Mouse (Mus musculus) heart, postnatal 14 days (tissue): ENCODE measurements around the gene Tm6sf2. TPM values are rescaled to one million over a fixed set of nuclear protein-coding genes. Genes with fewer than 3 reads are reported as not detected.

Source experiments
- DNase-seq, 2 experiments: peaks; one replicate each; pipeline ENCODE4 v3.0.0; 2021 to 2022
- intact Hi-C: fragments of 180-260 bp; cut with DNase I; formaldehyde crosslinking; loops from one replicate; pipeline ENCODE4 v1.15.1; 2025
- total RNA-seq, 2 experiments: library from RNA; stranded (reverse); gene quantifications; 2 replicates each; pipeline ENCODE4 v1.2.3; 2021

Tm6sf2 gene
- total RNA-seq, 2 experiments from 2014 or later: 0.46 to 1.5 TPM

- intact Hi-C loops: loop anchor here (1.0 to 5.0 kb wide), 2 partner anchors 79 to 135 kb away; no protein-coding TSS in a partner anchor
- DNase-seq: peak; percentile 34 to 55
Observed at GRCm38 (mm10) chr8:70087836-70088650, 15.3 kb downstream of the Tm6sf2 start.

- intact Hi-C loops: loop anchor here (5.0 kb wide), 1 partner anchor 78 kb away; no protein-coding TSS in a partner anchor
- DNase-seq: no peak
Observed at GRCm38 (mm10) chr8:70089296-70089960, 16.7 kb downstream of the Tm6sf2 start.

GRCm38 (mm10) chr8:70092786-70093185, 20.1 kb downstream of the Tm6sf2 start:
- no peak for DNase-seq
- intact Hi-C loops: no loop called here

- intact Hi-C loops: loop anchor here (2.0 kb wide), 1 partner anchor 20 kb away; no protein-coding TSS in a partner anchor
- no peak for DNase-seq
Observed at GRCm38 (mm10) chr8:70099276-70099675, 26.6 kb downstream of the Tm6sf2 start.

- intact Hi-C loops: loop anchor here (5.0 kb wide), 1 partner anchor 122 kb away; no protein-coding TSS in a partner anchor
- no peak for DNase-seq
Observed at GRCm38 (mm10) chr8:70100241-70100640, 27.5 kb downstream of the Tm6sf2 start.

- peak; percentile 46 to 58 for DNase-seq
- intact Hi-C loops: loop anchor here (2.0 to 5.0 kb wide), 2 partner anchors 62 to 118 kb away; no protein-coding TSS in a partner anchor
Observed at GRCm38 (mm10) chr8:70104506-70104905, 31.8 kb downstream of the Tm6sf2 start.

- no peak for DNase-seq
- intact Hi-C loops: loop anchor here (2.0 to 5.0 kb wide), 2 partner anchors 62 to 117 kb away; no protein-coding TSS in a partner anchor
Observed at GRCm38 (mm10) chr8:70104922-70105321, 32.2 kb downstream of the Tm6sf2 start.

- no peak for DNase-seq
- intact Hi-C loops: no loop called here
Observed at GRCm38 (mm10) chr8:70110451-70110850, 37.7 kb downstream of the Tm6sf2 start.

- no peak for DNase-seq
- intact Hi-C loops: no loop called here
Observed at GRCm38 (mm10) chr8:70111192-70111795, 38.6 kb downstream of the Tm6sf2 start.

GRCm38 (mm10) chr8:70112401-70113016, 39.8 kb downstream of the Tm6sf2 start:
- intact Hi-C loops: no loop called here
- no peak for DNase-seq

- no peak for DNase-seq
- intact Hi-C loops: no loop called here
Observed at GRCm38 (mm10) chr8:70114488-70114887, 41.8 kb downstream of the Tm6sf2 start.

GRCm38 (mm10) chr8:70114892-70115291, 42.2 kb downstream of the Tm6sf2 start:
- intact Hi-C loops: no loop called here
- no peak for DNase-seq

GRCm38 (mm10) chr8:70117611-70118010, 44.9 kb downstream of the Tm6sf2 start:
- intact Hi-C loops: loop anchor here (2.0 kb wide), 1 partner anchor 19 kb away; no protein-coding TSS in a partner anchor
- peak; percentile 28 to 54 for DNase-seq

- intact Hi-C loops: loop anchor here (2.0 kb wide), 1 partner anchor 20 kb away; no protein-coding TSS in a partner anchor
- DNase-seq: no peak
Observed at GRCm38 (mm10) chr8:70118726-70119700, 46.3 kb downstream of the Tm6sf2 start.

- intact Hi-C loops: loop anchor here (5.0 kb wide), 1 partner anchor 203 kb away; no protein-coding TSS in a partner anchor
- peak; percentile 53 for DNase-seq
Observed at GRCm38 (mm10) chr8:70120667-70121066, 47.9 kb downstream of the Tm6sf2 start, which contains the start of gene Ncan. Gene Ncan (minus strand): TSS chr8:70120873.

- no peak for DNase-seq
- intact Hi-C loops: loop anchor here (5.0 kb wide), 1 partner anchor 206 kb away; no protein-coding TSS in a partner anchor
Observed at GRCm38 (mm10) chr8:70122863-70123262, 50.1 kb downstream of the Tm6sf2 start.

GRCm38 (mm10) chr8:70124992-70125391, 52.3 kb downstream of the Tm6sf2 start:
- DNase-seq: no peak
- intact Hi-C loops: loop anchor here (5.0 kb wide), 1 partner anchor 208 kb away; no protein-coding TSS in a partner anchor

GRCm38 (mm10) chr8:70128435-70128834, 55.7 kb downstream of the Tm6sf2 start:
- intact Hi-C loops: no loop called here
- DNase-seq: peak; percentile 77 to 87
